Mouse (Mus musculus) megakaryocyte, embryonic 14.5 days (primary cell): ENCODE data around the gene Yipf6.

Experiments
- FLI1 ChIP-seq: IDR thresholded peaks from 2 replicates; pipeline ENCODE4 v1.6.1; 2012; ENCODE audit warnings: low read length, inconsistent platforms, mixed read lengths
- GATA1 ChIP-seq: IDR thresholded peaks from 3 replicates; pipeline ENCODE4 v1.6.1; 2012; ENCODE audit warnings: mixed read lengths, low read length, inconsistent platforms, borderline replicate concordance

- TF ChIP-seq GATA1 (no peak), FLI1 (no peak)
Measured at GRCm38 (mm10) chrX:98989574-98989973, 53.5 kb downstream of the Yipf6 start.
